Mouse (Mus musculus): ENCODE data around the gene Gm10972.
"Not testable (repeated sequence)": the region's sequence is repeated elsewhere in the genome, so short reads cannot be mapped to it uniquely, and the experiment has no call there.

Gm10972 gene

DNA sequence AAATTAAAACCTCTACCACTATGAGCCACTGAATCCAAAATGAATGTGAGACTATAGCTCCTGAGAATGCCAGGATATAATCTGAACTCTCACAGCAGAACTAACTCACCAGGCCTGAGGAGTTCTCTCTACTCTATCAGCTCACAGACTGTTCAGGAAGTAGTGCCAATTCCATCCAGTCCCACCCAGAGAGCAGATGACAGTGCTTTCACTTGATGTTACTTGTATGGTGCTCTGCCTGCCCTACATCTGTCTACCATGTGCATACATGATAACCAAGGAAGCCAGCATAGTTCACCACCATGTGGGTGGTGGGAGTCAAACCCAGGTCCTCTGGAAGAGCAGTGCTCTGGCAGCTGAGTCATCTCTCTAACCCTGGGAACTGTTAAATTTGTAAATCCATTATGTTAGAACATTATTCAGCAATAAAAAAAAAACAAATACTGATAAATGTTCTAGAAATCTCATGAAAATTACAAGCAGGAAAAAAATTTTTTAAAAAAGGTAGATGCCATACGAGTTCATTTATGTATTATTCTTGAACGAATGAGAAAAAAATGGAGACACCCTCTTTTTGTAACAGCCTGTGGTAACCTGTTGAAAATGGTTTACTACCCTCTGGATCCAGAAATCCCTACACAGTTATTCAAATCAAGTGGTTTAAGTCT lies at the start of gene Gm10972:
Gm10972 (plus strand) TSS at position 618 of the 668 bp plus-strand sequence.
- not testable (repeated sequence) for DNase-seq

- DNase-seq, result no peak
These were observed 47.0 kb upstream of the Gm10972 start for GRCm38 (mm10) chr3:94595871-94596287.

DNA sequence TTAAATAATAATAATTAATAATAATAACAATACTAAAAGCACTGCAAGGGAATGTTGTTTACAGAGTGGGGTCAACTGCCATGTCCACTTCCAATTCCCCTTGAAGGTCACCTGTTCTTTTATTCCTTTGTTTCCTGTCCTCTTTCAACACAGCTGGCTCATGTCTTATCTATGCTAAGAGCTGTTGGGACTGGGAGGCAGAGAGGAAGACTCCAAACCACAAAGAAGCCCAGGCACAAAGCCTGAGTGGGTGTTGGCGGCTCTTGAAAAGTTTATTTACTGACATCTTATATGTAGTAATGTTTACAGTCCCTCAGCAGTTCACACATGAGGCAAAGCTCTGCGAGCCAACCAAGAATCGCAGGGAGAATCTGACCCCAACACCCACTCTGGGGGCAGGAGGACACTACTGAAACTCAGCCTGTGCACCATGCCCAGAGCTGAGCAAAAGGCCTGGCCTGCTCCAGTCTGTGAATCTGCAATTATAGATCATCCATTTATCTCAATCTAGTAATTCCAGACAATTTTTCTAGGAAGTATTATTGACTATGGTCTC lies 45.6 kb upstream of the Gm10972 start:
- no peak for DNase-seq

DNA sequence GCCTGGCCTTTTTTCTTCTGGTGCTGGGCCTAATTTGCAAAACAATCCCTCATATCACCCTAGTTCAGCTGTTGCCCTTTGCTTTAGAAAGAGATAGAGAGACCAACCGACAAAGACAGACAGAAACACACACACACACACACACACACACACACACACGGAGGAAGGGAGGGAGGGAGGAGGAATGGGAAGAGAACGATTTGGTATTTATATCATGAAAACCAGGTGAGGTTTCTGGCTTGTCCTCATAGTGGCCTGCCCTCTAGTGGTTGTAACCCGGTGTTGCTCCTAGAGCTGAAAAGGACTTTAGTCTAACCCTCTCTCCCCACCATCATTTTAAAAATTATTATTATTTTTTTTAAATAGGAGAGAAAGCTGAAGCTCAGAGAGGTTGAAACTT lies 41.0 kb upstream of the Gm10972 start:
- DNase-seq, result peak; percentile 74 to 77

- no peak for DNase-seq
These were observed 33.3 kb upstream of the Gm10972 start for GRCm38 (mm10) chr3:94609621-94610020.

DNA sequence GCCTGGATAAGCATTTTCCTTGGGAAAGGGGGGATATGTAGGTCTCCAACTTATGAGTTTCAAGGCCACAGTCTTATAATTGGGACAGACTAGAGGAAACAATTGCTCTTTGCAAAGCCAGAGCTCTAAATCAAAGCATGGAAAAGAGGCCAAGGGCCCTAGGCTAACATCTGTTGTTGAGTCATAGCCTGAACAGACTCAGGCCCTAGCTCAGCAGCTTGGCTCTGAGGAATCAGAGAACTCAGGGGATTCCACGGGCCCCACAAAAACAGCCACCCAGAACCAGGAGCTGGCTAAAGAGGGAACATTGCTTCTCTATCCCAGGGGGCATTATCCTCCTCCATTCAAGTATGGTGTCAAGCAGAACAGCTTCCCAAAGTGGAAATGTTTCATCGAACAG lies 32.3 kb upstream of the Gm10972 start:
- peak in 1 of 2 experiments; percentile 5 for DNase-seq

- no peak for DNase-seq
These were observed 31.6 kb upstream of the Gm10972 start for GRCm38 (mm10) chr3:94611343-94611742.

DNA sequence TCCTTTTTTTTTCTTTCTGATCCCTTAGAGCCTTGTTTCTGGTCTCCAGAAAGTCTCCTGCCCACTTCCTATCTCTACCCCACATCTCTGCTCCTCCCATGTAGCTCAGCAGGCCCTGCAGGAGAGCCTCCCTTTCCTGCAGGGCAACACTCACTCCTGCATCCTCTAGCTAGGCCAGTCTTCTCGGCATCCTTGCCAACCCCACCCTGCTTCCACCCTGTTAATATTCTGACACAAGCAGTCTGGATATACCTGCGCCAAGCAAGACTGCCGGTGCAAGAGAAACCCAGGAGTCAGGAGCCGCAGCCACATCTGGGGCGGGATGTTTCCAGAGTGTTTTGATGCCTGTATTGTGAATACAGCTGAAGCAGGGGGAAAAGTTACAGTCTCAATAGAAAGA lies 31.1 kb upstream of the Gm10972 start:
- DNase-seq, result no peak

- no peak for DNase-seq
These were observed 30.6 kb upstream of the Gm10972 start for GRCm38 (mm10) chr3:94612274-94612673.

GRCm38 (mm10) chr3:94613258-94613878 lies 29.5 kb upstream of the Gm10972 start:
- peak; percentile 16 to 47 for DNase-seq

- peak; percentile 34 to 49 for DNase-seq
These were observed 26.2 kb upstream of the Gm10972 start for GRCm38 (mm10) chr3:94616717-94617116.

GRCm38 (mm10) chr3:94621740-94622507 lies 21.0 kb upstream of the Gm10972 start:
- no peak for DNase-seq

- no peak for DNase-seq
These were observed 20.4 kb upstream of the Gm10972 start for GRCm38 (mm10) chr3:94622550-94622949.

GRCm38 (mm10) chr3:94624281-94624680 lies 18.6 kb upstream of the Gm10972 start:
- DNase-seq, result no peak

DNA sequence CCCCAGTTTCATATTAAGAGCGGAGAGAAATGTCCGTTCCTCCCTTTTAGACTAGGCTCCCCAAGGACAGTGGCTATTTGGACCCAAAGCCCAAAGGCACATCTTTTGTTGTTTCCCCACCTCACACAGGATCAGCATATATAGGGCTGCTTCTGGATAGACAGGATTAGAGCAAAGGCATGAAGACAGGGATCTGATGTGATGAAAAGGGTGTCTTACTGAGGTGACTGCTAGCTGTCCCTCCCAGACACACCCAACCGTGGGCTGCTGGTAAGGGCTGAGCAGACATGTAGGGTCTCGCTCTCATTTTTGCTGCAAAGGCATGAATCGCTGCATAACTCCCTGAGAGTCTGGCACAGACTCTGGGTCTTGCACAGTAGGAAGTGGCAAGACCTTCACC lies 14.2 kb upstream of the Gm10972 start:
- no peak for DNase-seq

GRCm38 (mm10) chr3:94629876-94630275 lies 13.0 kb upstream of the Gm10972 start:
- DNase-seq, result no peak

GRCm38 (mm10) chr3:94648755-94649590 lies 6.1 kb downstream of the Gm10972 start:
- peak in 1 of 2 experiments; percentile 16 for DNase-seq

GRCm38 (mm10) chr3:94650409-94650808 lies 7.5 kb downstream of the Gm10972 start:
- DNase-seq, result peak in 1 of 2 experiments; percentile 10

GRCm38 (mm10) chr3:94653967-94654366 lies 11.1 kb downstream of the Gm10972 start:
- not testable (repeated sequence) for DNase-seq

- not testable (repeated sequence) for DNase-seq
These were observed 15.2 kb downstream of the Gm10972 start for GRCm38 (mm10) chr3:94657852-94658739.

DNA sequence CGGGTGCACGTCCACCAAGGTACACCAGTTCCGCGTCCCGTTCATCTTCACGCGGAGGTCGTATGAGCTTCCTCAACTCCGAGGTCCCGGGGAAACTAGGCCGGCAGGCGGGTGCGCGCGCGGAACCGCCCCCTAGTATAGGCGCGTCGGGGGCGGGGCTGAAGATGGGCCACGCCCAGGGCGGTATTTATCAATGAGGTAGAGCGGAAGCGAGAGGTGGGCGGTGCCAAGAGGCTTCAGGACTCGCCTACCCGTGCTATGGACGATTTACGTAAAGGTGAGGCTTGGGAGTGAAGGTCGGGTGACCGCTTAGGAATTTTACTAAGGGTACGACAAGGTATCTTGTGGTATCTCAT lies 15.8 kb downstream of the Gm10972 start, which contains the start of gene Tuft1:
Tuft1 (minus strand) TSS at position 133 of the 356 bp plus-strand sequence.
- DNase-seq, result peak; percentile 78 to 86

Measured in kidney, postnatal 4 days (tissue).